Mouse (Mus musculus): Measurements from ENCODE around the gene Bach1.

DNA sequence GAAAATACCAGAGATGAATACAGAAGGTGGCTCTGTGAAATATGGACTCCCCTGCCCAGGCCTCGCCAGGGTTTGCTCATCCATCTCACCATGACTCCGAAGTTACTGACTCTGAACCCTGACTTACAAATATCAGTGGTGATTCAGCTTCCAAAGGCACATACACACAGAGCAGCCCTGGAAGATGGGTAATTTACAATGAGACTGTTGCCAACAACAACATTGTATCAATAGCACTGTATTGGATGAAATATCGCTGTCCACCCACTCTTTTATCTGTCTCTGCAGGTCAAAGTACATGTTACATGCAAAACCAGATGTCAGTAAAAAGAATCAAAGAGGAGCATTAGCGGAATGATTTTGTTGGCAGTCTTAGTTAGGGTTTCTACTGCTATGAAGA, 8.2 kb upstream of the Bach1 start:
- TF ChIP-seq CTCF (IDR thresholded peaks at IDR 0.05; ENCODE audit: insufficient read depth, low read length) (no peak), POLR2A (IDR thresholded peaks at IDR 0.05; ENCODE audit: borderline replicate concordance, extremely low read depth, low read depth, low read length) (no peak)
